Mouse (Mus musculus): ENCODE data around the gene H2al1g. TPM values are rescaled to one million over a fixed set of nuclear protein-coding genes. Genes with fewer than 3 reads are reported as not detected.
"Not testable (repeated sequence)": the region's sequence is repeated elsewhere in the genome, so short reads cannot be mapped to it uniquely, and the experiment has no call there.

Gene H2al1g
- polyA plus RNA-seq (2015; fragmentation: Nextera tagmentation; extraction: Ambion mirVana), result not detected in 2 replicates

DNA sequence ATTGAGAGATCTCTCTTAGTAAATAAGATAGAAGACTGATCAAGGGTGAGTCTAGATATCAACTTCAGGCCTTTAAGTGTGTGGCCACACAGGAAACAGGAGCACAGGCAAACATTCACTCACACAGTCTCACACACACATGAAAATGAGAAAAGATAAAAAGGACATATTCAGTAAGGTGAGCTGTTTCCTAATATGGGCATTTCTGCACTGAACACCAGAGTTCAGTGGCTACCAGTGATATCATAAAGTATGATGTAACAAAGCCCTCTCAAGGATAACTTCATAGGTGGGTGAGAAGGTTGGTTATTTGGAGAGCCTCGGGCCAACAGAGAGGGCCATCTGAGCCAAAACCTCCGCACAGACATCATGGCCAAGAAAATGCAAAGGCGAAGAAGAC lies at the start of gene H2al1g:
H2al1g (plus strand) TSS at position 301 of the 400 bp plus-strand sequence.
- H3K4me1 ChIP-seq; H3K36me3 ChIP-seq (replicated peaks); H3K9ac ChIP-seq; H3K27ac ChIP-seq; ATAC-seq (replicated peaks); H3K4me3 ChIP-seq; H3K27me3 ChIP-seq (replicated peaks); H3K9me3 ChIP-seq; H3K4me2 ChIP-seq: not testable (repeated sequence)
- no CpG with 5 or more reads among the region's 3 CpGs for WGBS

DNA sequence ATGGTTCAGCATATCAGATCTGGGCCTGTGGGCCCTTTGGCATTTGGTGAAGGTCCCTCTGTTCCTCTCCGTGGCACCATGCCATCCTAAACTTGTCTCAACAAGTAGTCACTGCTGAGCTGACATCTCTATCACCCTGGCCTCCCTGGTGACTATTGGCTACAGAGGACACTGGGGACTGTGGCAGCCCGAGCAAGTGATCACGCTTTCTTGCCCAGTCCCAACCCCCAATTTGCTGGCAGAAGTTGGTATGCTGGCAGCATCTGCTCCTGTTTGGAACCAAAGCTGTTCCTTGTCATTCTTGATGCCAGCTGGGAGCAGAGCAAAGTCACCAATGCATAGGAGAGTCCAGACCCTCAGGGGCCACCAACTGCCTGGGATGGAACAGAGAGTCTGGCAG lies 49.0 kb upstream of the H2al1g start:
- H3K9ac ChIP-seq, result no peak overlapping the region
- whole genome bisulfite sequencing, result 82% methylated on average over 3 of the region's 3 CpGs

DNA sequence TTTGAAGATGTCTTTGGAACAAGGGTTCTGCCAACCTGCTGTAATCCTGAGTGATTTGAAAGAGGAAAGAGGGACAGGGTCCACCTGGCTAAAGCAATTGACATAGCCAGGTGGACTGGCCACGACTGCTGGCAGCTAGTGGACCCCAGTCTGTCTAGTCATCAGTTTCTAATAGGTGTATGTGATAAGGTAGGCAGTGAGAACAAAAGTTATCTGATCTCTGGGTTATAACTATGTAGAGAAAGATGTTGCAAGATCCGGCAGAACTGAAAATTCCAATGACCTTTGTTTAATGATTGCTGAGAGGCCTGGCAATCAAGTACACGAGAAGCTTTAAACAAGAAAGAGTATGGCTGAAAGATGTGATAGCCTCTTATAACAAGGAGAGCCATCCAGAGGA lies 44.9 kb upstream of the H2al1g start:
- Histone ChIP-seq H3K4me1 (no peaks in the 10 kb centered on the region), H3K9me3 (no peaks in the 10 kb centered on the region), H3K4me3 (no peak overlapping the region), H3K9ac (no peak overlapping the region), H3K27ac (no peak overlapping the region), H3K36me3 (replicated peaks) (no peaks in the 10 kb centered on the region), H3K27me3 (replicated peaks) (no peaks in the 10 kb centered on the region), H3K4me2 (no peak overlapping the region)
- WGBS, result 85% methylated on average over 3 of the region's 3 CpGs
- no peak for ATAC-seq (replicated peaks)

More for the DNA sequence above, 49.0 kb upstream of the H2al1g start:
- Histone ChIP-seq H3K27me3 (replicated peaks) (no peaks in the 10 kb centered on the region), H3K4me3 (no peak overlapping the region), H3K36me3 (replicated peaks) (no peaks in the 10 kb centered on the region), H3K27ac (no peak overlapping the region), H3K9me3 (no peaks in the 10 kb centered on the region), H3K4me1 (no peaks in the 10 kb centered on the region), H3K4me2 (no peak overlapping the region)
- no peak for ATAC-seq (replicated peaks)

GRCm38 (mm10) chrX:11277083-11277482 lies 41.0 kb upstream of the H2al1g start:
- ATAC-seq (replicated peaks), result no peak
- Histone ChIP-seq H3K27ac (no peak overlapping the region), H3K9me3 (no peaks in the 10 kb centered on the region), H3K4me1 (no peaks in the 10 kb centered on the region), H3K9ac (no peak overlapping the region), H3K36me3 (replicated peaks) (no peaks in the 10 kb centered on the region), H3K27me3 (replicated peaks) (no peaks in the 10 kb centered on the region), H3K4me2 (no peak overlapping the region), H3K4me3 (no peak overlapping the region)
- WGBS, result 80% methylated on average over 6 of the region's 6 CpGs

GRCm38 (mm10) chrX:11280741-11281140 lies 37.3 kb upstream of the H2al1g start:
- H3K4me3 ChIP-seq, result no peak overlapping the region
- H3K4me2 ChIP-seq, result no peak overlapping the region
- no peak for ATAC-seq (replicated peaks)
- no peaks in the 10 kb centered on the region for H3K9me3 ChIP-seq
- H3K9ac ChIP-seq, result no peak overlapping the region
- no peaks in the 10 kb centered on the region for H3K36me3 ChIP-seq (replicated peaks)
- no peaks in the 10 kb centered on the region for H3K27me3 ChIP-seq (replicated peaks)
- H3K4me1 ChIP-seq, result no peaks in the 10 kb centered on the region
- 75% methylated on average over 2 of the region's 2 CpGs for WGBS
- no peak overlapping the region for H3K27ac ChIP-seq

DNA sequence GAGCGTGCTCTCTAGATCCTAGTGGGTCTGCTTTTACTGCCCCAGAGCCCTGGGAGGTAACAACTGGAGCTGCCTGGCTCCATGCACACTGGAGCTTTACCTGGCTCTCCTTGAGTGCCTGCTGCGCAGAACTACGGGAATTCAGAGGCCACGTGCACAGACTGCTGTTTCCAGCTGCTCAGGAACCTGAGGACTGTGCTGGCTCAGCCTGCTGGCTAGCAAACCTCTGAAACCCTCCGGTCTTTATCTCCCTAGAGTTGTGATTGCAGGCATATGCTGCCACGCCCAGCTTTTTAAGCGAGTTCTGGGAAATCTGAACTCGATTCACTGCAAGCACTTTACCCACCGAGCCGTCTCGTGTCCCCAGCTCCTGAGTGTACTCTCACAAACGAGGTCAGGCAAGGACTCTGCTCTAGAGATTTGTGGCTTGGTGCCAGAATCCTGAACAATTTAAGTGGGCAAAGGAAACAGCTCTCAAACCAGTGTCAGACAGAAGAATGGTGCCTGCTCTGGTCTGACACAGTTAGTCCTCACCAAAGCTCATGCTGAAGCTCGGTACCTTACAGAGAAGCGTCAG lies 29.7 kb upstream of the H2al1g start:
- 75% methylated on average over 14 of the region's 14 CpGs for WGBS
- no peak overlapping the region for H3K4me3 ChIP-seq
- H3K9ac ChIP-seq, result no peak overlapping the region
- H3K4me2 ChIP-seq, result no peak overlapping the region
- no peak for ATAC-seq (replicated peaks)
- no peaks in the 10 kb centered on the region for H3K9me3 ChIP-seq
- H3K36me3 ChIP-seq (replicated peaks), result no peaks in the 10 kb centered on the region
- H3K27ac ChIP-seq, result no peak overlapping the region
- H3K27me3 ChIP-seq (replicated peaks), result no peaks in the 10 kb centered on the region; the same call in 1 of the 2 replicates
- H3K4me1 ChIP-seq, result no peaks in the 10 kb centered on the region

GRCm38 (mm10) chrX:11289244-11289643 lies 28.8 kb upstream of the H2al1g start:
- Histone ChIP-seq H3K4me2 (no peak overlapping the region), H3K9me3 (no peaks in the 10 kb centered on the region), H3K4me3 (no peak overlapping the region), H3K36me3 (replicated peaks) (no peaks in the 10 kb centered on the region), H3K27ac (no peak overlapping the region), H3K4me1 (no peaks in the 10 kb centered on the region), H3K9ac (no peak overlapping the region), H3K27me3 (replicated peaks) (no peaks in the 10 kb centered on the region; the same call in 1 of the 2 replicates)
- WGBS, result 50% methylated on average over 4 of the region's 4 CpGs
- no peak for ATAC-seq (replicated peaks)

DNA sequence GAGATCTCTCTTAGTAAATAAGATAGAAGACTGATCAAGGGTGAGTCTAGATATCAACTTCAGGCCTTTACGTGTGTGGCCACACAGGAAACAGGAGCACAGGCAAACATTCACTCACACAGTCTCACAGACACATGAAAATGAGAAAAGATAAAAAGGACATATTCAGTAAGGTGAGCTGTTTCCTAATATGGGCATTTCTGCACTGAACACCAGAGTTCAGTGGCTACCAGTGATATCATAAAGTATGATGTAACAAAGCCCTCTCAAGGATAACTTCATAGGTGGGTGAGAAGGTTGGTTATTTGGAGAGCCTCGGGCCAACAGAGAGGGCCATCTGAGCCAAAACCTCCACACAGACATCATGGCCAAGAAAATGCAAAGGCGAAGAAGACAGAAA lies 19.1 kb upstream of the H2al1g start, which contains the start of gene H2al1a:
H2al1a (plus strand) TSS at position 301 of the 400 bp plus-strand sequence.
- not testable (repeated sequence) for H3K4me3 ChIP-seq; H3K27me3 ChIP-seq (replicated peaks); ATAC-seq (replicated peaks); H3K9me3 ChIP-seq; H3K27ac ChIP-seq; H3K4me2 ChIP-seq; H3K36me3 ChIP-seq (replicated peaks); H3K9ac ChIP-seq; H3K4me1 ChIP-seq
- WGBS, result no CpG with 5 or more reads among the region's 3 CpGs

DNA sequence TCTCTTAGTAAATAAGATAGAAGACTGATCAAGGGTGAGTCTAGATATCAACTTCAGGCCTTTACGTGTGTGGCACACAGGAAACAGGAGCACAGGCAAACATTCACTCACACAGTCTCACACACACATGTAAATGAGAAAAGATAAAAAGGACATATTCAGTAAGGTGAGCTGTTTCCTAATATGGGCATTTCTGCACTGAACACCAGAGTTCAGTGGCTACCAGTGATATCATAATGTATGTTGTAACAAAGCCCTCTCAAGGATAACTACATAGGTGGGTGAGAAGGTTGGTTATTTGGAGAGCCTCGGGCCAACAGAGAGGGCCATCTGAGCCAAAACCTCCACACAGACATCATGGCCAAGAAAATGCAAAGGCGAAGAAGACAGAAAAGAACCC lies 15.9 kb upstream of the H2al1g start, which contains the start of gene H2al1b:
H2al1b (plus strand) TSS at position 301 of the 400 bp plus-strand sequence.
- H3K4me1 ChIP-seq; H3K27me3 ChIP-seq (replicated peaks); H3K9me3 ChIP-seq; H3K9ac ChIP-seq; H3K4me3 ChIP-seq; ATAC-seq (replicated peaks); H3K27ac ChIP-seq; H3K36me3 ChIP-seq (replicated peaks); H3K4me2 ChIP-seq: not testable (repeated sequence)
- 100% methylated on average over 1 of the region's 3 CpGs for WGBS

DNA sequence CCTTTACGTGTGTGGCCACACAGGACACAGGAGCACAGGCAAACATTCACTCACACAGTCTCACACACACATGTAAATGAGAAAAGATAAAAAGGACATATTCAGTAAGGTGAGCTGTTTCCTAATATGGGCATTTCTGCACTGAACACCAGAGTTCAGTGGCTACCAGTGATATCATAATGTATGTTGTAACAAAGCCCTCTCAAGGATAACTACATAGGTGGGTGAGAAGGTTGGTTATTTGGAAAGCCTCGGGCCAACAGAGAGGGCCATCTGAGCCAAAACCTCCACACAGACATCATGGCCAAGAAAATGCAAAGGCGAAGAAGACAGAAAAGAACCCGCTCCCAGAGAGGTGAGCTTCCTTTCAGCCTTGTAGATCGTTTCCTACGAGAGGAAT lies 12.7 kb upstream of the H2al1g start, which contains the start of gene H2al1c:
H2al1c (plus strand) TSS at position 301 of the 400 bp plus-strand sequence.
- not testable (repeated sequence) for H3K4me1 ChIP-seq; H3K4me2 ChIP-seq; H3K27me3 ChIP-seq (replicated peaks); H3K9ac ChIP-seq; ATAC-seq (replicated peaks); H3K4me3 ChIP-seq; H3K9me3 ChIP-seq; H3K36me3 ChIP-seq (replicated peaks); H3K27ac ChIP-seq
- 91% methylated on average over 1 of the region's 6 CpGs for WGBS

DNA sequence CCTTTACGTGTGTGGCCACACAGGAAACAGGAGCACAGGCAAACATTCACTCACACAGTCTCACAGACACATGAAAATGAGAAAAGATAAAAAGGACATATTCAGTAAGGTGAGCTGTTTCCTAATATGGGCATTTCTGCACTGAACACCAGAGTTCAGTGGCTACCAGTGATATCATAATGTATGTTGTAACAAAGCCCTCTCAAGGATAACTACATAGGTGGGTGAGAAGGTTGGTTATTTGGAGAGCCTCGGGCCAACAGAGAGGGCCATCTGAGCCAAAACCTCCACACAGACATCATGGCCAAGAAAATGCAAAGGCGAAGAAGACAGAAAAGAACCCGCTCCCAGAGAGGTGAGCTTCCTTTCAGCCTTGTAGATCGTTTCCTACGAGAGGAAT lies 9.5 kb upstream of the H2al1g start, which contains the start of gene H2al1d:
H2al1d (plus strand) TSS at position 301 of the 400 bp plus-strand sequence.
- H3K9ac ChIP-seq; ATAC-seq (replicated peaks); H3K4me1 ChIP-seq; H3K4me2 ChIP-seq; H3K4me3 ChIP-seq; H3K9me3 ChIP-seq; H3K27ac ChIP-seq; H3K27me3 ChIP-seq (replicated peaks); H3K36me3 ChIP-seq (replicated peaks): not testable (repeated sequence)
- WGBS, result no CpG with 5 or more reads among the region's 6 CpGs

- H3K9ac ChIP-seq, H3K4me3 ChIP-seq: not testable (repeated sequence)
- WGBS, result no CpG with 5 or more reads among the region's 3 CpGs
These were observed 6.4 kb upstream of the H2al1g start, which contains the start of gene H2al1e for GRCm38 (mm10) chrX:11311634-11312033. H2al1e (plus strand) TSS chrX:11311934.

GRCm38 (mm10) chrX:11314858-11315257 lies 3.2 kb upstream of the H2al1g start, which contains the start of gene H2al1f:
H2al1f (plus strand) TSS chrX:11315158.
- not testable (repeated sequence) for H3K27me3 ChIP-seq (replicated peaks); H3K4me1 ChIP-seq; H3K9ac ChIP-seq; H3K4me3 ChIP-seq; H3K9me3 ChIP-seq; H3K4me2 ChIP-seq; H3K36me3 ChIP-seq (replicated peaks); ATAC-seq (replicated peaks); H3K27ac ChIP-seq
- no CpG with 5 or more reads among the region's 6 CpGs for WGBS

More at GRCm38 (mm10) chrX:11311634-11312033, 6.4 kb upstream of the H2al1g start, which contains the start of gene H2al1e:
- H3K27ac ChIP-seq; H3K4me2 ChIP-seq; H3K27me3 ChIP-seq (replicated peaks); H3K4me1 ChIP-seq; H3K9me3 ChIP-seq; H3K36me3 ChIP-seq (replicated peaks); ATAC-seq (replicated peaks): not testable (repeated sequence)

All from midbrain, embryonic 15.5 days (tissue).